In the genomic region with DNA sequence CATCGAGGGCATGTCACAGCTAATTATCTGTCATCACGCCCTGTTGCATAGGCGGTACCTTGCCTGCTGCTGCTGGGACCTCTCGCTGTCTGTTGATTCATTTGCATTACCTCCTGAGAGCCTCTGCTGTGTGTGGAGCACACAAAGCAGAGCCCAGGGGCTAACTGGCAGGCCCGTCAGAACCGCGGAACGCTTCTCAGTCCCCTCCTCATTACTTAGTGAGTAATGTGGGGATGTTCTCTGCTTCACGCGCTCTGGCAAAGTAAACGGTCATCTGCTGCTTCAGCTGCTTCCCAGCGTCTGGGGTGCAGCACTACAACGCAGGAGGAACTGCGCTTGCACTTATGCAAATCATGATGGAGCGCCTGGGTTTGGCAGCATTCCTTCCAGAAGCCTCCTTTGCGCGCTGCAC, we compare ENCODE assay signal across 7 mouse cellular contexts. TPM values are rescaled to one million over a fixed set of nuclear protein-coding genes. Genes with fewer than 3 reads are reported as not detected.
DNase-seq lines count a peak whose midpoint lies in the region; ATAC-seq lines count a peak whose summit lies in the region.

No protein-coding gene starts in this region.

- H3K9ac ChIP-seq in kidney, embryonic 15.5 days = peak overlapping the region; percentile 38; the same call in 1 of the 2 replicates
- H3K9ac ChIP-seq in limb, embryonic 15.5 days = no peak overlapping the region
- peak overlapping the region; percentile 42; the same call in 1 of the 2 replicates for H3K9ac ChIP-seq in neural tube, embryonic 12.5 days

- H3K27me3 ChIP-seq in kidney, embryonic 15.5 days = no peaks in the 10 kb centered on the region
- H3K27me3 ChIP-seq in limb, embryonic 15.5 days = no peaks in the 10 kb centered on the region
- H3K27me3 ChIP-seq in neural tube, embryonic 12.5 days (replicated peaks) = no peaks in the 10 kb centered on the region

- under 1% methylated on average over 17 of the region's 17 CpGs for WGBS in kidney, embryonic 15.5 days
- 1% methylated on average over 17 of the region's 17 CpGs for WGBS in limb, embryonic 15.5 days
- WGBS in neural tube, embryonic 12.5 days = 1% methylated on average over 17 of the region's 17 CpGs

- ATAC-seq in frontal cortex, adult (ENCODE audit: low TSS enrichment) = peak; percentile 97
- peak; percentile 75 for ATAC-seq in kidney, embryonic 15.5 days (replicated peaks; ENCODE audit: low FRiP score)
- no peak for ATAC-seq in limb, embryonic 15.5 days (ENCODE audit: insufficient number of reproducible peaks, low FRiP score, low TSS enrichment, low read depth)
- peak; percentile 72 for ATAC-seq in neural tube, embryonic 12.5 days (ENCODE audit: low FRiP score, low read depth)
- ATAC-seq in monocyte, adult 5-6 weeks (replicated peaks; ENCODE audit: insufficient number of reproducible peaks, low FRiP score, low TSS enrichment, poor library complexity, severe bottlenecking) = no peak

- no peaks in the 10 kb centered on the region for H3K9me3 ChIP-seq in kidney, embryonic 15.5 days (replicated peaks)
- H3K9me3 ChIP-seq in limb, embryonic 15.5 days = no peaks in the 10 kb centered on the region
- no peaks in the 10 kb centered on the region for H3K9me3 ChIP-seq in neural tube, embryonic 12.5 days

- H3K4me2 ChIP-seq in kidney, embryonic 15.5 days = peak overlapping the region; percentile 68
- H3K4me2 ChIP-seq in limb, embryonic 15.5 days = peak overlapping the region; percentile 56
- peak overlapping the region; percentile 74 for H3K4me2 ChIP-seq in neural tube, embryonic 12.5 days (replicated peaks)

- peaks cover 6% of the 10 kb centered on the region; the same call in 1 of the 2 replicates for H3K4me1 ChIP-seq in kidney, embryonic 15.5 days
- peaks cover 6% of the 10 kb centered on the region for H3K4me1 ChIP-seq in limb, embryonic 15.5 days
- H3K4me1 ChIP-seq in neural tube, embryonic 12.5 days = no peaks in the 10 kb centered on the region; the same call in 1 of the 2 replicates

- peak; percentile 69 for DNase-seq in R1 (ENCODE audit: low read depth, low spot score)
- DNase-seq in c-Kit-positive CD71-negative TER-119-negative erythroid progenitor cells, embryonic 14.5 days (ENCODE audit: low read depth) = peak; percentile 3

- no peaks in the 10 kb centered on the region for H3K36me3 ChIP-seq in kidney, embryonic 15.5 days
- no peaks in the 10 kb centered on the region for H3K36me3 ChIP-seq in limb, embryonic 15.5 days
- no peaks in the 10 kb centered on the region for H3K36me3 ChIP-seq in neural tube, embryonic 12.5 days

- no peak overlapping the region for H3K27ac ChIP-seq in kidney, embryonic 15.5 days
- H3K27ac ChIP-seq in limb, embryonic 15.5 days = no peak overlapping the region
- H3K27ac ChIP-seq in neural tube, embryonic 12.5 days = no peak overlapping the region

- H3K4me3 ChIP-seq in kidney, embryonic 15.5 days (replicated peaks) = peak overlapping the region; percentile 42
- peak overlapping the region; percentile 35 for H3K4me3 ChIP-seq in limb, embryonic 15.5 days
- H3K4me3 ChIP-seq in neural tube, embryonic 12.5 days = peak overlapping the region; percentile 29

RNA-seq across cellular contexts. Expression of gene Tyrp1, which starts 30.6 kb away (rescaled TPM):
- not detected in 2 replicates for polyA plus RNA-seq in kidney, embryonic 15.5 days (2015; fragmentation: Nextera tagmentation; extraction: Ambion mirVana)
- 0.49 and 1.1 TPM in 2 replicates for polyA plus RNA-seq in limb, embryonic 15.5 days (2015; fragmentation: Nextera tagmentation; extraction: Ambion mirVana)
- not detected in 2 replicates for polyA plus RNA-seq in neural tube, embryonic 12.5 days (2016; fragmentation: Nextera tagmentation; extraction: Ambion mirVana)
- not detected in 3 replicates for total RNA-seq in monocyte, adult 5-6 weeks (2017)

RNA-seq across cellular contexts. Expression of gene Lurap1l, which starts 45.9 kb away (rescaled TPM):
- 13.6 and 15.0 TPM in 2 replicates for polyA plus RNA-seq in kidney, embryonic 15.5 days (2015; fragmentation: Nextera tagmentation; extraction: Ambion mirVana)
- 31.2 and 32.9 TPM in 2 replicates for polyA plus RNA-seq in limb, embryonic 15.5 days (2015; fragmentation: Nextera tagmentation; extraction: Ambion mirVana)
- 5.7 and 5.9 TPM in 2 replicates for polyA plus RNA-seq in neural tube, embryonic 12.5 days (2016; fragmentation: Nextera tagmentation; extraction: Ambion mirVana)
- not detected in 3 replicates for total RNA-seq in monocyte, adult 5-6 weeks (2017)

Comparison
In these comparisons a context has a peak if more than half of its experiments do, and no peak if none do; other contexts are left out.
1. ATAC-seq: peak in frontal cortex, adult (single experiment), kidney, embryonic 15.5 days (single experiment) and neural tube, embryonic 12.5 days (single experiment); none in limb, embryonic 15.5 days (single experiment) and monocyte, adult 5-6 weeks (single experiment).
2. Peak in every context shown above with its lines, with median percentiles within 50 percentile points of each other: H3K4me2 ChIP-seq and H3K4me3 ChIP-seq.